Mouse (Mus musculus) lung, postnatal 0 days (tissue): ENCODE data around the gene Rbbp8nl. TPM values are rescaled to one million over a fixed set of nuclear protein-coding genes. Genes with fewer than 3 reads are reported as not detected.

Experiments used
- ATAC-seq: fragments of 200-750 bp; cut with Nextera tagmentation; 2 replicates; pipeline ENCODE4 v1.8.0; 2017; ENCODE audit warnings: moderate library complexity
- DNase-seq: peaks from one replicate; pipeline ENCODE4 v3.0.0-alpha.2; 2016; ENCODE audit warnings: low spot score
- H3K27ac ChIP-seq: fragments of 300-500 bp; sonication (generic); 2 replicates; pipeline ENCODE4 v1.5.1; 2014; ENCODE audit warnings: antibody characterized with exemption, mild to moderate bottlenecking, low read length, mixed read lengths
- H3K27me3 ChIP-seq: fragments of 300-500 bp; sonication (generic); replicated peaks from 2 replicates; pipeline ENCODE4 v1.6.1; 2014; ENCODE audit warnings: low read length, mixed read lengths; ENCODE audit not compliant: insufficient read depth
- H3K36me3 ChIP-seq: fragments of 300-500 bp; sonication (generic); 2 replicates; pipeline ENCODE4 v1.6.1; 2014; ENCODE audit warnings: low read length, mixed read lengths; ENCODE audit not compliant: insufficient read depth
- H3K4me1 ChIP-seq: fragments of 300-500 bp; sonication (generic); 2 replicates; pipeline ENCODE4 v1.6.1; 2014; ENCODE audit warnings: antibody characterized with exemption, low read depth, low read length, mixed read lengths; ENCODE audit not compliant: insufficient read depth
- H3K4me2 ChIP-seq: fragments of 300-500 bp; sonication (generic); replicated peaks from 2 replicates; pipeline ENCODE4 v1.6.1; 2014; ENCODE audit warnings: low read depth, mild to moderate bottlenecking, low read length, moderate library complexity, mixed read lengths
- H3K4me3 ChIP-seq: fragments of 300-500 bp; sonication (generic); 2 replicates; pipeline ENCODE4 v1.5.1; 2014; ENCODE audit warnings: low read depth, low read length
- H3K9ac ChIP-seq: fragments of 300-500 bp; sonication (generic); replicated peaks from 2 replicates; pipeline ENCODE4 v1.6.1; 2014; ENCODE audit warnings: low read depth, mild to moderate bottlenecking
- H3K9me3 ChIP-seq: fragments of 300-500 bp; sonication (generic); 2 replicates; pipeline ENCODE4 v1.6.1; 2016; ENCODE audit warnings: low read length, mixed read lengths
- CTCF ChIP-seq: IDR thresholded peaks from 2 replicates; pipeline ENCODE4 v1.5.1; 2016; ENCODE audit warnings: antibody characterized with exemption, mild to moderate bottlenecking
- EP300 ChIP-seq: IDR thresholded peaks from 2 replicates; pipeline ENCODE4 v1.6.1; 2016; ENCODE audit warnings: antibody characterized with exemption, mild to moderate bottlenecking, control low read depth
- WGBS: fragments of 180-500 bp; shearing (Covaris S2); extraction: QIAGEN DNeasy Blood & Tissue Kit; methylation state at CpG from one replicate; pipeline ENCODE4 v1.1.7; 2014; 5-methylcytosine and 5-hydroxymethylcytosine counted together
- polyA plus RNA-seq: library from polyadenylated mRNA; unstranded; fragments of >200 nt; fragmentation: Nextera tagmentation; extraction: Ambion mirVana; gene quantifications from 2 replicates; pipeline ENCODE4 v1.2.1, GENCODE M21; 2015

Gene Rbbp8nl
- polyA plus RNA-seq, 1 experiment from 2014 or later: 0.20 TPM

DNA sequence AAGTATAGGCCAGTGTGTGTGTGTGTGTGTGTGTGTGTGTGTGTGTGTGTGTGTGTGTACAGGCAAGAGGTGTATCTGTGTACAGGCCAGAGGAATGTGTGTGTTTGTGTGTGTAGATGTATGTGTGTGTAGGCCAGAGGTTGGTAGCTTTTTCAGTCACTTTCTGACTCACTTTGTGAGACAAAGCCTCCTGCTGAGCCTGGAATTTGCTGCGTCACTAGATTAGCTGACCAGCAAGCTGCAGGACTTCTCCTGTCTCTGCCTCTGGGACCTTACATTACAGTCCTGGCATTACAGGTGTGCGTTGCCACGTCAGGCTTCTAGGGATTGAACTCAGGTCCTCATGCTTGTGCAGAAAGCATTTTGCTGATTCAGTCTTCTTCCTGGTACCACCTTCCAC, 37.8 kb downstream of the Rbbp8nl start:
- TF ChIP-seq EP300: no peak
- no peak for TF ChIP-seq CTCF
- 63% methylated on average over 3 of the region's 3 CpGs for WGBS
- H3K36me3 ChIP-seq: no peaks in the 10 kb centered on the region
- H3K9ac ChIP-seq: no peak overlapping the region
- no peak overlapping the region for H3K27ac ChIP-seq
- no peaks in the 10 kb centered on the region for H3K27me3 ChIP-seq
- ATAC-seq (no peak), DNase-seq (no peak)
- H3K4me3 ChIP-seq: no peak overlapping the region
- H3K4me1 ChIP-seq: peaks cover 18% of the 10 kb centered on the region; the same call in 1 of the 2 replicates
- no peaks in the 10 kb centered on the region for H3K9me3 ChIP-seq
- no peak overlapping the region for H3K4me2 ChIP-seq

DNA sequence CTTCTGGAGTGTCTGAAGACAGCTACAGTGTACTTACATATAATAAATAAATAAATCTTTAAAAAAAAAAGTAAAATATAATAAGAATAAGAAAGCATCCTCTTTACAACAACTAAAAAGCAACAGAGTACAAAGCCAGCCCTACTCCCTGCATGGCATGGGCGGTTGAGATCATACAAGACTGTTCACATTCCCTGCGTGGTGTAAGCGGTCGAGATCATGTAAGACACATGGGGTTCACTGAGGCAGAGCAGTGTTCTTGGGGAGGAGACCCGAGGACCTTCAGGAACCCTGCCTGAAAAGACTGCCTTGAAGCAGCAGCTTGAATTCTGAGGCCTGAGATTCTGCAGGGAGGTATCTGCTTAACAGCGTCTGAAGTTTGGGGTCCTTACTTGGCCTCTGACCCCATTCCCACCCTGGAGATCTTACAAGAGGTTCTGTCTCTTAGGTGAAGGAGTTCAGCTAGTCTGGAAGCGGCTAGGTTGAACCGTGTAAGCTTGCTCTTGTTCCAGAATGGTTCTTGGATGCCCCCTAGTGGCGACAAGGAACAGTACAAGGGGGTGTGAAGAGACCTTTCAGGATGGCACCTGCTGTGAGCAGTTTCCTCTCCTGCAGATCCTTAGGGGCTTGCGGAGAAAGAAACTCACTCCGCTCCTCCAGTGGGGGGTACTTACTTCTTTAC, 38.6 kb downstream of the Rbbp8nl start:
- ATAC-seq: peak; percentile 84
- TF ChIP-seq CTCF (peak; percentile 98), EP300 (no peak; the same call in 1 of the 2 replicates)
- no peak overlapping the region for H3K27ac ChIP-seq
- H3K4me1 ChIP-seq: peaks cover 13% of the 10 kb centered on the region; the same call in 1 of the 2 replicates
- H3K9me3 ChIP-seq: no peaks in the 10 kb centered on the region
- H3K9ac ChIP-seq: no peak overlapping the region
- peak; percentile 89 for DNase-seq
- no peaks in the 10 kb centered on the region for H3K27me3 ChIP-seq
- H3K4me3 ChIP-seq: no peak overlapping the region
- H3K36me3 ChIP-seq: no peaks in the 10 kb centered on the region
- 26% methylated on average over 11 of the region's 11 CpGs for WGBS
- H3K4me2 ChIP-seq: no peak overlapping the region

- no peak overlapping the region for H3K4me2 ChIP-seq
- no peak overlapping the region for H3K4me3 ChIP-seq
- H3K36me3 ChIP-seq: no peaks in the 10 kb centered on the region
- H3K27ac ChIP-seq: peak overlapping the region; percentile 59
- 59% methylated on average over 9 of the region's 9 CpGs for WGBS
- TF ChIP-seq CTCF (no peak), EP300 (peak; percentile 81)
- no peaks in the 10 kb centered on the region for H3K27me3 ChIP-seq
- H3K9ac ChIP-seq: no peak overlapping the region
- DNase-seq (peak; percentile 54), ATAC-seq (peak; percentile 51)
- H3K9me3 ChIP-seq: no peaks in the 10 kb centered on the region
- H3K4me1 ChIP-seq: peaks cover 13% of the 10 kb centered on the region; the same call in 1 of the 2 replicates
Measured at GRCm38 (mm10) chr2:180248947-180249660, 40.6 kb downstream of the Rbbp8nl start.

DNA sequence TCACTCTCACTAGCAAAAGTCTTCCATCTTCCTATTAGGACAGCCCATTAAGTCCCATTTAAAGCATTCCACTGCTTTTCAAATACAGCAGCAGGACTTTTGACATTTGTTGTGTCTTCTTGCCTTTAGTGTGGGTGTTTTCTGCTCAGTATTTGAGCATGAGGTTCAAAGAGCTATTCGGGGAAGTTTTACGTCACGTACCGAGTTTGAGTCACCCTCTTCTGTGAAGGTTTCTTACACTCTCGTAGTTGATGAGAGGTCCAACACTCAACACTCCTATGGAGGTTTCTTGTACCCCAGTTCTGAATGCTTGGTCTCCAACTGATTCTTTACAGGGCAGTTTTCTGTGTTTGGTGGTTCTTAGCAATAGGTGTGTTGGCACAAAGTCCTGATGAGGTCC, 41.8 kb downstream of the Rbbp8nl start:
- H3K27me3 ChIP-seq: no peaks in the 10 kb centered on the region
- 59% methylated on average over 5 of the region's 5 CpGs for WGBS
- H3K4me3 ChIP-seq: no peak overlapping the region
- no peak overlapping the region for H3K9ac ChIP-seq
- ATAC-seq (peak; percentile 37), DNase-seq (peak; percentile 49)
- peaks cover 13% of the 10 kb centered on the region; the same call in 1 of the 2 replicates for H3K4me1 ChIP-seq
- H3K27ac ChIP-seq: 0 out of 2 replicates have a peak overlapping the region, but pooled peaks have one; percentile 59
- no peak for TF ChIP-seq CTCF
- TF ChIP-seq EP300: peak; percentile 78
- H3K36me3 ChIP-seq: no peaks in the 10 kb centered on the region
- no peak overlapping the region for H3K4me2 ChIP-seq
- no peaks in the 10 kb centered on the region for H3K9me3 ChIP-seq

DNA sequence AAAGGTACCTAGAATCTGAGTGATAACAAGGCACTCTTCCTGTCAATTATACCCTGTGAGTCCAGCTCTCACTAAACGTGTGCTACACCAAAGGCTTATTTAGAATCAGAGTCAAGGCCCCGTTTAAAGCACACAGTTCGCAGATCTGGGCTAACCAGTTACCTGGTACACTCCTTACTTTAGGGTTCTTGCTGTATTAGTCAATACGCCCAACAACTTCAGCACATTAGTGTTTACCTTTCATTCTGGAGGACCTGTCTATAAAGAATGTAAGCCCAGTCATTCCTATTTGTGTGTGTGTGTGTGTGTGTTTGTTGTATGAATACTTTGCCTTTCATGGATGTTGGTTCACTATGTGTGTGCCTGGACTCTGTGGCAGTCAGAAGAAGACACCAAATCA, 46.6 kb downstream of the Rbbp8nl start:
- peak; percentile 87 for DNase-seq
- H3K9me3 ChIP-seq: no peaks in the 10 kb centered on the region
- H3K36me3 ChIP-seq: no peaks in the 10 kb centered on the region
- no peak overlapping the region; the same call in 1 of the 2 replicates for H3K27ac ChIP-seq
- no peaks in the 10 kb centered on the region for H3K4me1 ChIP-seq
- H3K9ac ChIP-seq: no peak overlapping the region
- no peak overlapping the region for H3K4me3 ChIP-seq
- H3K27me3 ChIP-seq: no peaks in the 10 kb centered on the region
- WGBS: 53% methylated on average over 4 of the region's 4 CpGs
- no peak overlapping the region for H3K4me2 ChIP-seq
- TF ChIP-seq CTCF: no peak
- TF ChIP-seq EP300: peak; percentile 94
- ATAC-seq: peak; percentile 95

DNA sequence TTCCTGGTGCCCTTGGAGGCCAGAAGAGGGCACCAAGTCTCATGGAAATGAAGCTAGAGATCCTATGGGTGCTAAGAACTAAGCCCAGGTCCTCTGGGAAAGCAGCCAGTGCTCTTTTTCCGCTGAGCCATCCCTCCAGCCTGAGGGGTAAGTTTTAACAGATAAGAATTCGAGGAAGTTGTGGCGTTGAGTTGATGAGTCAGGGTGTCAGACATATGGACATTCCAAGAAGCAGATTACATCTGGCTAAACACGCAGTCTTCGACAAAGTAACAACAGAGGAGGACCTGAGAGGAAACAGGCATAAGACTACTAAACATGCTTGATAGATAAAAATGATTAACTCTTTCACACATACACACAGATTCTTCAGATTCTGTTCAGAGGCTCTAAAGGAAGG, 51.1 kb downstream of the Rbbp8nl start:
- no peaks in the 10 kb centered on the region for H3K9me3 ChIP-seq

More for the DNA sequence above, 51.1 kb downstream of the Rbbp8nl start:
- H3K4me1 ChIP-seq: peaks cover 19% of the 10 kb centered on the region
- TF ChIP-seq CTCF (no peak), EP300 (no peak)
- no peak overlapping the region for H3K4me3 ChIP-seq
- no peak overlapping the region for H3K9ac ChIP-seq
- ATAC-seq (no peak), DNase-seq (no peak)
- no peaks in the 10 kb centered on the region for H3K27me3 ChIP-seq
- no peak overlapping the region for H3K4me2 ChIP-seq
- 52% methylated on average over 5 of the region's 5 CpGs for WGBS
- no peak overlapping the region for H3K27ac ChIP-seq
- H3K36me3 ChIP-seq: no peaks in the 10 kb centered on the region
